Mouse (Mus musculus) liver, adult (tissue): ENCODE data around the gene Hist1h2br.
"Not testable (repeated sequence)": the region's sequence is repeated elsewhere in the genome, so short reads cannot be mapped to it uniquely, and the experiment has no call there.

Source experiments
- GATA4 ChIP-seq: IDR thresholded peaks from 2 replicates; pipeline ENCODE4 v1.6.1; 2014; ENCODE audit warnings: mild to moderate bottlenecking, low read length; ENCODE audit not compliant: insufficient replicate concordance

The Hist1h2br gene

DNA sequence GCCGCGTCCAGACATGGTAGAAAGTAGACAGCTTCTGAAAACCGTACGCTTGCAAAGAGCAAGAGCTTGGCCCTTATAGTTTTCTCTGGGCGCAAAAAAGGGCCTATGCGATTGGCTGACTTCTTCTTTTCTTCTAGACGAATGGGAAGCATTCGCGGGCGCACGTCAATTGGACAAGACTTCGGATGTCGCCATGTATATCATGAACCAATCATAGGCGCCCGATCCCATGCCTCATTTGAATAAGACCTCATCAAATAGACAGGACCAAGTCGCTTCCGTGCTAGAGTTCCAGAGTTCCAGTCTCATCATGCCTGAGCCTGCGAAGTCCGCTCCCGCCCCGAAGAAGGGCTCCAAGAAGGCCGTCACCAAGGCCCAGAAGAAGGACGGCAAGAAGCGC is at the start of gene Hist1h2br, which contains the start of gene Hist1h2ap:
Hist1h2br (plus strand) TSS at position 283 of the 400 bp plus-strand sequence.
Hist1h2ap (minus strand) TSS at position 47 of the 400 bp plus-strand sequence.
- not testable (repeated sequence) for TF ChIP-seq GATA4

DNA sequence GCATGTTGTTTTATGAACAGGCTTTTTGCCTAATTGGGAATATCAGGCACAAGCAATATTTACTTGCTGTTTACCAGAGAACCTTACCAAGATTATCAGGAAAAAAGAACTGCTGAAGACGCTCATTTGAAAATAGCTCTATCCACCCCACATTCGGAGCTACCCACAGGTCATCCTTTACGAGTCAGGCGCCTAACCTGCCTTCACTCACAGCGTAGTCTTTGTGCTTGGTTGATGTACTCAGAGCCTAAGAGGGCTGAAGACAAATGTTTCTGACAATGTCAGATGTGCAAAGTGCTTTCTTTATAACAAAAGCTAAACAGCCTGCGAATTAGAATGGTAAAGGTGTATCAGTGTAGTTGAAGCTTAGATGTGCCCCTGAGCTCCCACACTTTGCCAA is 49.2 kb upstream of the Hist1h2br start:
- TF ChIP-seq GATA4: no peak

DNA sequence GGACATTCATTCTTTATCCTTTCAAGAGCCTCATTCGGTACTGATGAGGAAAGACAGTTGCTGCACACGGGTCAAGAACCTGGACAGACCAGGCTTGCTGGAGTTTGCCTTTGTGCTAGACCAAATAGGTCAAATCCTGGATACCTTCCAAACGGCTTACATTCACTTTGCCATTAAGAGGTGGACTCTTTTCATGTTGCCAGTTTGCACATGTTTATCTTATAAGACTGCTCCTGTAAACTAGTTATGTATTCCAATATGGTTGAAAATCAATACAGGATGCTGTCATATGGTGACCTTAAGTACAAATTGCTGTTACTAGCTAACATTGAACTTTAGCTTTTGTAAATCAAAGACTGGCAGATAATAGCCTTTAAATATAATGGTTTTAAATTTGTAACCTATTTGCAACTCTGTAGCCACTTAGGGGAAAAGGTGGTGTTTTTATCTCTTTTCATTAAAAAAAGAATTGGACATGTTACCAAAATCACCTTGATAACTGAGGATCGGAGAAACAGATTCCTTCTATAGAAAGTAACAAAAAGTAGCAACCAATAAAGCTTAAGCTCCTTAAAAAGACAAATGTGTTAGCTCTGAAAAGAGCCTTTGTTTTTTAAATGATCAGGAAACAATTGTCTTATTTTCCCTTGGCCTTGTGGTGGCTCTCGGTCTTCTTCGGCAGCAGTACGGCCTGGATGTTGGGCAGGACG is 47.2 kb upstream of the Hist1h2br start:
- TF ChIP-seq GATA4: no peak

DNA sequence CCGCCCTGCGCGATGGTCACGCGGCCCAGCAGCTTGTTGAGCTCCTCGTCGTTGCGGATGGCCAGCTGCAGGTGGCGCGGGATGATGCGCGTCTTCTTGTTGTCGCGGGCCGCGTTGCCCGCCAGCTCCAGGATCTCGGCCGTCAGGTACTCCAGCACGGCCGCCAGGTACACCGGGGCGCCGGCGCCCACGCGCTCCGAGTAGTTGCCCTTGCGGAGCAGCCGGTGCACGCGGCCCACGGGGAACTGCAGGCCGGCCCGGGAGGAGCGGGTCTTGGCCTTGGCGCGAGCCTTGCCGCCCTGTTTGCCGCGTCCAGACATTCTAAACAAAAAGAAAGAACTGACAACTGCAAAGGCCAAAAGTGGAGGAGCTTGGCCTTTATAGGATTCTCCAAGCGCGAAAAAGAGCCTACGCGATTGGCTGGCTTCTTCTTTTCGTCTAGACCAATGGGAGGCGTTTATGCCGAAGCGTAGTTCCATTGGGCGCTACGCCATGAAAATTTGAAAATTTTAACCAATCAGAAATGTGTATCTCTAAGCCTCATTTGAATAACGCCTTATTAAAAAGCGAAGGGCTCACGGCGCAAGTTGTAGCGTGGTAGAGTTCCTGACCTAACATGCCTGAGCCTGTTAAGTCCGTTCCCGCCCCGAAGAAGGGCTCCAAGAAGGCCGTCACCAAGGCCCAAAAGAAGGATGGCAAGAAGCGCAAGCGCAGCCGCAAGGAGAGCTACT is 46.5 kb upstream of the Hist1h2br start, which contains the start of the genes Hist1h2an and Hist1h2bp:
Hist1h2an (minus strand) TSS at position 320 of the 731 bp plus-strand sequence.
Hist1h2bp (plus strand) TSS at position 563 of the 731 bp plus-strand sequence.
- not testable (repeated sequence) for TF ChIP-seq GATA4

DNA sequence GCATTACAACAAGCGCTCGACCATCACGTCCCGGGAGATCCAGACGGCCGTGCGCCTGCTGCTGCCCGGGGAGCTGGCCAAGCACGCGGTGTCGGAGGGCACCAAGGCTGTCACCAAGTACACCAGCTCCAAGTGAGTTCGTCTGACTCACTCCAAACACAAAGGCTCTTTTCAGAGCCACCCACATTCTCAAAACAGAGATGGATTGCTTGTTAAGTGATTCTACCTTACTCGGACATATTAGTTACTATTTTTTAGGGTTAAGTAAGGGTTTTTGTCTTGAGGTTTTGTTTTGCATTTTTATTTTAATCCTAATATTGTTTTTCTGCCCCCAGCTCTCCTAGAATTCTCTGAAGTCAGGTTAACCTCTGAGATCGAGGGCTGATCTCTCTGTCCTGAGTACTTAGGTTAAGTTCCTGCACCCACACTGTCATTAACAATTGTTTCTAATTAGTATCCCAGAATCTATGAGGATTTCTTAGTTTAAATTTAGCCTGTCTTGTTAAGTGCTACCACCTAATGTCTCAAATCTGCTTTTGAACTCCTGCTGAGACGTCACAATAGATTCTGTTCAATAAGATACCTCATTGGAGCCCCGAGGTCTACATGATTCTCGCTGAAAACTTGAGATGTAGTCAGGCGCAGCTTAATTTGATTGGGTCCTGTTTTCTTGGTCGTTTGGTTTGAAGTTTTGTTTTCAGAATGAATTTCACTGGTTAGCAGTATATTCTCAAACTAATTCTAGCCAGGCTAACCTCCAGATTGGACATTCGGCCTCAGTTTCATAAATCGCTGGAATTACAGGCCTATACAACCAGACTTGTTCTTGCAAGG is 45.6 kb upstream of the Hist1h2br start:
- no peak for TF ChIP-seq GATA4

DNA sequence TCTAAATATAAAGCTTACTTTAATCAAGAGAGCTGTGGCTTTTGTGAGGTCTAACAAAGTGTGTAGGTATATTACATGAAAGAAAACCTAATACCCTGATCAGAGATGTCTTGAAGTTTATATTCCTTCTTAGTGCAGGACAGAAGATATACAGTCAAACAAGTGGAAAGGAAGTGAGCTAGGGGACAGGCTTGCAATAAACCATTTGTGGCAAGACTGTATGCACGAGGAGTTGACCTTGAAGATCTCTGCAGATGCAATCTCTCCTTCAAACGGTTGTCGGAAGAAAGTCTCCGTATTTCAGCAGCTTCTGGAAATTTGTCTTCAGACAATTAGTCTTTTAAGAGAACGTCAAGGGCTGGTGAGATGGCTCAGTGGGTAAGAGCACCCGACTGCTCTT is 43.6 kb upstream of the Hist1h2br start:
- no peak for TF ChIP-seq GATA4

DNA sequence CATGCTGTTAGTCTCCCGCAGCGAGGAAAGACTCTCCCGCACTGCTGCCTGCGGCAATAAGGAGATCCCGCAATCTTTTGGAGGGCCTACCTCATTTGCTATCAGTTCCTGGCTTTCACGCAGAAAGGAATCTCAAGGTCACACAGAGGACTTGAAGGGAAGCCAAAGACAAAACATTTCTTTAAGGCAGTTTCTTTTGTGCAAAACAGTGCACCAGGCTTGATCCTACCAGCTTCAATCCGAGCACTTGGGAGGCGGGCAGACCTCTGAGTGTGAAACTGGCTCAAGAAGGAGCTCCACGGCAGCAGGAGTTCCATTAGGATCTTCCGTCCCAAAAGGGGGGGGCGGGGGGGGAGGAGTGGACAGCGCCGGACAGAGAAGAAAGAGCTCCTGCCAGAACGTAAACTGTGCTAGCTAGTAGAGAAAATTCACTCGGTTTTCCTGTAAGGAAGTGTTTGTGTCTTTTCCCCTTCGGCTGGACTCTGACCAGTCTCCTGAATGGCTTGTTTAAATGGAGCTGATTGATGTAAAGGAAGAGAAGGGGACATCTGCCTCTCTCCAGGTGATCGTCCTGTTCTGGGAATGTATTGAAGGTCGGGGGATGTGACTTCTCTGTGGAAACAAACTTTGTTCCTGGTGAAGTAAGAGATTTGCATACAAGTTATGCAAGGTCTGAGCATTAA is 42.8 kb upstream of the Hist1h2br start:
- TF ChIP-seq GATA4: no peak

DNA sequence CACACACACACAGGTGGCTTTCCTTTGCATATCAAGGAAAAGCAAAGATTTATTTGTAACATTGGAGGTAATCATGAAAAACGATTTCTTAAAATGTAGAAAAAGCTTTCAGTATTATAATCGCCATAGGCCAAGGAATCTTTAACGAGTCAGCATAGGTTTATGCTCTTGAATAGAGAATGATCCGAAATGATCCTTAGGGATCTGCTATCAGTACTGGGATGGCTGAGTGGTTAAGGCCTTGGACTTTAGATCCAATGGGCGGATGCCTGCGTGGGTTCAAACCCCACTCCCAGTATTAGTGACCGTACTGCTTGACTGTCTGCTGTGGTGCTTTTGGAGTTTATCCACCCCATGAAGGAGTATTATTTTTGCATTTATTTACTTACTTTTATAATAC is 38.0 kb upstream of the Hist1h2br start:
- TF ChIP-seq GATA4: no peak

DNA sequence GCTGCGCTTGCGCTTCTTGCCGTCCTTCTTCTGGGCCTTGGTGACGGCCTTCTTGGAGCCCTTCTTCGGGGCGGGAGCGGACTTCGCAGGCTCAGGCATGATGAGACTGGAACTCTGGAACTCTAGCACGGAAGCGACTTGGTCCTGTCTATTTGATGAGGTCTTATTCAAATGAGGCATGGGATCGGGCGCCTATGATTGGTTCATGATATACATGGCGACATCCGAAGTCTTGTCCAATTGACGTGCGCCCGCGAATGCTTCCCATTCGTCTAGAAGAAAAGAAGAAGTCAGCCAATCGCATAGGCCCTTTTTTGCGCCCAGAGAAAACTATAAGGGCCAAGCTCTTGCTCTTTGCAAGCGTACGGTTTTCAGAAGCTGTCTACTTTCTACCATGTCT is 23.5 kb upstream of the Hist1h2br start, which contains the start of the genes Hist1h2bq and Hist1h2ao:
Hist1h2bq (minus strand) TSS at position 125 of the 400 bp plus-strand sequence.
Hist1h2ao (plus strand) TSS at position 393 of the 400 bp plus-strand sequence.
- not testable (repeated sequence) for TF ChIP-seq GATA4

DNA sequence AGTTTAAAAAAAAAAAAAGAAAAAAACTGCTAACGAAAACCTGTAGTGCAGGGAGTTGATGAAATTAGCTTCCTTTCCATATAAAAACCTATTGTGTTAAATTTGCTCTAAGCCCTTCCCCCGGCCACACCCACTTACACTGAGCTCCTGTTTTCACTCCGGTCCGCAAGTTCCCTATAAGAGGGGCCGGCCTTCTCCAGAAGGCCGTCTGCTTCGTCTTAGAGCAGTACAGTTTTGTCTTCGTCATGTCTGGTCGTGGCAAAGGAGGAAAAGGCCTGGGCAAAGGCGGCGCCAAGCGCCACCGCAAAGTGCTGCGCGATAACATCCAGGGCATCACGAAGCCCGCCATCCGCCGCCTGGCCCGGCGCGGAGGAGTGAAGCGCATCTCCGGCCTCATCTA is 22.0 kb upstream of the Hist1h2br start, which contains the start of gene Hist1h4m:
Hist1h4m (plus strand) TSS at position 208 of the 400 bp plus-strand sequence.
- not testable (repeated sequence) for TF ChIP-seq GATA4

DNA sequence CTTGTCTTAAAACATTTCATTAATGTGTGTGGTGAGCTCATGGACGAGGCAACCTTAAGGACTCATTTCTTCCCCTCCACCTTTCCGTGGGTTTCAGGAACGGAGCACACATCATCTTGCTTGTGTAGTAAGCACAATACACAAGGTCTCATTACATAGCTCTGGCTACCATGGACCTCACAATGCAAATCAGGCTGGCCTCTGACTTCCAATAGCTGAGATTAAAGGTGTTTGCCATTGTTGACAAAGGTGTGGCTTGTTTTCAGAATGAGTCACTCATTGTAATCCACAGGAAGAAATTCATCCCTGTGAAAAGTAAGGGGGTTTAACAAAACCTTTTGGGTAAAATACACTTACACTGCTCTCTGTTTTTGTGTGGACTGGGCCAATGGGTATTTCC is 5.0 kb upstream of the Hist1h2br start:
- no peak for TF ChIP-seq GATA4

DNA sequence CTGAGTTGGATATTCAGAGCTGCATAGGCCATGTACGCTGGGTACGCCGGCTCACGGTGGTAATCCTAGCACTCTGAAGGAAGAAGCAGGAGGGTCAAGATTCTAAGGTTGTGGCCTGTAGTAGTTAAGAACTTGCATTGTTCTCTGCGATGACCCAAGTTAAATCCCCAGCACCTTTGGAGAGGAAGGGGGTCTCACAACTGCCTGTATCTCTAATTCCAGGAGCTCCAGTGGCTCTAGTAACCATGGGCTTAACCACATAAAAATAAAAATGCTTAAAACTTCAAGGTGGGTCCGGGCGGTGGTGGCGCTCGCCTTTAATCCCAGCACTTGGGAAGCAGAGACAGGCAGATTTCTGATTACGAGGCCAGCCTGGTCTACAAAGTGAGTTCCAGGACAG is 3.2 kb upstream of the Hist1h2br start:
- no peak for TF ChIP-seq GATA4

DNA sequence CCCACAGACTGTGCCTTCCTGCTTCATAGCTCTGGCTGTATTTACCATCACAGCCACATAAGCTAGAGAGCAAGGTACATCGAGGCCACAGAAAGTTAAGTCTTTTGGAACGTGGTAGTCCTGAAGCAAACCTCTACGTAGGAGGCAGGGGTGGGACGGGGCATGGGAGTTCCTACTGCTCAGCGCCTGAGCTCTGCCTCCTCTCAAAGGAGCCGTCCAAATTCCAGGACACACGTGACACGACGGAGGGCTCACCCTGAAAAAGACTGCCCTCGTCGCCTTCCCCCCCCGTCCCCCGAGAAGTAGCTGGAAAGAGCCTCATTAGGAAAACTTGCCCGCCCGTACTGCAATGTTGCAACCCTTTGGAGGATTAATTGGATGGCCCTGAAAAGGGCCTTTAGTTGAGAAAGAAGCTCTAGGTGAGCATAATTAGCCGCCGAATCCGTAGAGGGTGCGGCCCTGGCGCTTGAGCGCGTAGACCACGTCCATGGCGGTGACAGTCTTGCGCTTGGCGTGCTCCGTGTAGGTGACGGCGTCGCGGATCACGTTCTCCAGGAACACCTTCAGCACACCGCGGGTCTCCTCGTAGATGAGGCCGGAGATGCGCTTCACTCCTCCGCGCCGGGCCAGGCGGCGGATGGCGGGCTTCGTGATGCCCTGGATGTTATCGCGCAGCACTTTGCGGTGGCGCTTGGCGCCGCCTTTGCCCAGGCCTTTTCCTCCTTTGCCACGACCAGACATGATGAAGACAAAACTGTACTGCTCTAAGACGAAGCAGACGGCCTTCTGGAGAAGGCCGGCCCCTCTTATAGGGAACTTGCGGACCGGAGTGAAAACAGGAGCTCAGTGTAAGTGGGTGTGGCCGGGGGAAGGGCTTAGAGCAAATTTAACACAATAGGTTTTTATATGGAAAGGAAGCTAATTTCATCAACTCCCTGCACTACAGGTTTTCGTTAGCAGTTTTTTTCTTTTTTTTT is 1.8 kb upstream of the Hist1h2br start, which contains the start of gene Hist1h4n:
Hist1h4n (minus strand) TSS at position 779 of the 977 bp plus-strand sequence.
- not testable (repeated sequence) for TF ChIP-seq GATA4
